Mouse (Mus musculus): ENCODE results near the gene Wwp2.

GRCm38 (mm10) chr8:107502922-107503321, 66.8 kb downstream of the Wwp2 start:
- TF ChIP-seq CTCF (IDR thresholded peaks at IDR 0.05; ENCODE audit: borderline replicate concordance, extremely low read depth, insufficient read depth, insufficient read length) (no peak), POLR2A (IDR thresholded peaks at IDR 0.05; ENCODE audit: borderline replicate concordance, extremely low read depth, insufficient read depth, insufficient read length, poor library complexity, severe bottlenecking) (no peak)

Measured in brain, embryonic 14.5 days (tissue).